Mouse (Mus musculus): Measurements from ENCODE around the gene Scamp3.

DNA sequence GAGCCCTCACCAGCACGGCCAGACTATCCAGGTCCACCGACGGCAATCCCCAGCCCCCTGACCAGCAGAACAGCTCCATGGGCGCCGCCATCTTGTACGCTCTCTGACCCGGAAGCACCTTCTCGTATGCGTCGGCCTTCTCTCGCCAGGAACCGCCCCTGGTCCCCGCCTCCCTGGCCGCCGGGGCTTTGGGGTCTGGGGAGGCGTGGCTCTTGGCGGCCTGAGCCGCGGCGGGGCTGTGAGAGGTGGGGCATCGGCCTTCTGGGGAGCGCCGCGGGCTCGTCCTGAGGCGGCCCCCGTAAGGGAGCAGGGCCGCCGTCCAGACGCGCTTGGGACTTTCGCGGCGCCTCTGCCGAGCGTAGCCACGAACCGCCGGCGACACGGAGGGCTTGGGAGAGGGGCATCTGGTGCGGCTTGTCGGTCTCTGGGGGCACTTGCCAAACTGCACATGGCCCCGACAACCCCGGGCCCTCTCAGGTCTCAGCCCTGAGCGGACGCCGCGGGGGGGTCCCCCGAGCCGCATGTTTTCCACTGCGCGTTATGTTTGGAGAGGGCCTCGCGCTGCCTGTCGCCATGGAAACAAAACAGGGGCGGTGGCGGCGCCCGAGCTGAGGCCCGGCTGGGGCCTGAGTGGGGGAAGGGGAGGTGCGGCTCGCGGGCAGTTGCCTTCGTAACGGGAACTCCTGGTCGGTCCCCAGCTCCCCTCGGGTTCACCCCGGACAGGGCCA, 36.7 kb downstream of the Scamp3 start:
- TF ChIP-seq POLR2A (IDR thresholded peaks at IDR 0.05; ENCODE audit: low read depth, low read length) = peak; percentile 63
- no peak for TF ChIP-seq CTCF (IDR thresholded peaks at IDR 0.05; ENCODE audit: borderline replicate concordance, insufficient read depth, low read length)
